Mouse (Mus musculus): ENCODE results near the gene Tjp3. TPM values are rescaled to one million over a fixed set of nuclear protein-coding genes. Genes with fewer than 3 reads are reported as not detected.
A peak's percentile ranks its signal among the peaks of the same experiment; 100 is the strongest.

Gene Tjp3
- polyA plus RNA-seq, 2 experiments = 0.37 to 0.38 TPM

GRCm38 (mm10) chr10:81257158-81258039 lies 34.0 kb downstream of the Tjp3 start:
- Histone ChIP-seq H3K9ac (replicated peaks) (no peak overlapping the region), H3K4me1 (replicated peaks; ENCODE audit: control insufficient read depth in 2 of 2, insufficient read depth in 2 of 2, low read length in 1 of 2) (no peaks in the 10 kb centered on the region), H3K27me3 (ENCODE audit: control insufficient read depth, insufficient read depth, low read length) (peaks cover 47% of the 10 kb centered on the region), H3K36me3 (replicated peaks; ENCODE audit: control insufficient read depth, insufficient read depth, low read depth) (no peaks in the 10 kb centered on the region), H3K4me2 (ENCODE audit: low read depth) (peak overlapping the region; percentile 56), H3K9me3 (ENCODE audit: control insufficient read depth, low read length) (no peaks in the 10 kb centered on the region), H3K27ac (no peak overlapping the region), H3K4me3 (ENCODE audit: insufficient read depth in 1 of 2, low read depth in 2 of 2, low read length in 2 of 2) (peak overlapping the region; percentile 23 to 28; a peak in 3 of 4 replicates)
- no peak for TF ChIP-seq EP300 (IDR thresholded peaks at IDR 0.05; ENCODE audit: low read depth)
- TF ChIP-seq CTCF (IDR thresholded peaks at IDR 0.05; ENCODE audit: low read depth) = no peak
- ATAC-seq (ENCODE audit: insufficient read depth) (0 out of 2 replicates have a peak, but pooled peaks have one; percentile 3), DNase-seq (ENCODE audit: low read depth in 3 of 3, low spot score in 3 of 3) (no peak)
- WGBS (ENCODE audit: insufficient replicate concordance) = 1% methylated on average over 62 of the region's 62 CpGs

DNA sequence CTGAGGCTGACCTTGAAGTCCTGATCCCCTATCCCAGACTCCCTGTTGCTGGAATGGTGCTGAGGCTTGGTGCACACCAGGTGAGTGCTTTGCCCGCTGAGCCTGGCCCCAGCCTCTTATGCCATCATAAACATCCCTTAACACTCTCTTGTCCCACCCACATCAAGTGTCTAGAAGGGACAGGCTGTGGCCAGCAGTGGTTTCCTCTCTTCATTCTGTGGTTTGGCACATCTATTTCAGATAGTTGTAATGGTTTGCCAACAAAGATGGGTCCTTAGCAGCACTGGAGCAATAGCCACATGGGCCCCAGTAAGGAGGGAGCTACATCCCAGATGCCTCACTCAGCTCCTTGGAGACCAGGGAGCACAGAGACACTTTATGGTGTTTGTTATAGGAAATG lies 36.5 kb downstream of the Tjp3 start:
- Histone ChIP-seq H3K9me3 (ENCODE audit: control insufficient read depth, low read length) (no peaks in the 10 kb centered on the region), H3K4me2 (ENCODE audit: low read depth) (no peak overlapping the region), H3K4me3 (ENCODE audit: insufficient read depth in 1 of 2, low read depth in 2 of 2, low read length in 2 of 2) (no peak overlapping the region), H3K27ac (no peak overlapping the region), H3K36me3 (replicated peaks; ENCODE audit: control insufficient read depth, insufficient read depth, low read depth) (no peaks in the 10 kb centered on the region), H3K27me3 (ENCODE audit: control insufficient read depth, insufficient read depth, low read length) (peaks cover 54% of the 10 kb centered on the region), H3K9ac (replicated peaks) (no peak overlapping the region), H3K4me1 (replicated peaks; ENCODE audit: control insufficient read depth in 2 of 2, insufficient read depth in 2 of 2, low read length in 1 of 2) (no peaks in the 10 kb centered on the region)
- TF ChIP-seq EP300 (IDR thresholded peaks at IDR 0.05; ENCODE audit: low read depth) = no peak
- TF ChIP-seq CTCF (IDR thresholded peaks at IDR 0.05; ENCODE audit: low read depth) = no peak
- ATAC-seq (ENCODE audit: insufficient read depth) (no peak), DNase-seq (ENCODE audit: low read depth in 3 of 3, low spot score in 3 of 3) (no peak)
- 7% methylated on average over 1 of the region's 1 CpGs for WGBS (ENCODE audit: insufficient replicate concordance)

DNA sequence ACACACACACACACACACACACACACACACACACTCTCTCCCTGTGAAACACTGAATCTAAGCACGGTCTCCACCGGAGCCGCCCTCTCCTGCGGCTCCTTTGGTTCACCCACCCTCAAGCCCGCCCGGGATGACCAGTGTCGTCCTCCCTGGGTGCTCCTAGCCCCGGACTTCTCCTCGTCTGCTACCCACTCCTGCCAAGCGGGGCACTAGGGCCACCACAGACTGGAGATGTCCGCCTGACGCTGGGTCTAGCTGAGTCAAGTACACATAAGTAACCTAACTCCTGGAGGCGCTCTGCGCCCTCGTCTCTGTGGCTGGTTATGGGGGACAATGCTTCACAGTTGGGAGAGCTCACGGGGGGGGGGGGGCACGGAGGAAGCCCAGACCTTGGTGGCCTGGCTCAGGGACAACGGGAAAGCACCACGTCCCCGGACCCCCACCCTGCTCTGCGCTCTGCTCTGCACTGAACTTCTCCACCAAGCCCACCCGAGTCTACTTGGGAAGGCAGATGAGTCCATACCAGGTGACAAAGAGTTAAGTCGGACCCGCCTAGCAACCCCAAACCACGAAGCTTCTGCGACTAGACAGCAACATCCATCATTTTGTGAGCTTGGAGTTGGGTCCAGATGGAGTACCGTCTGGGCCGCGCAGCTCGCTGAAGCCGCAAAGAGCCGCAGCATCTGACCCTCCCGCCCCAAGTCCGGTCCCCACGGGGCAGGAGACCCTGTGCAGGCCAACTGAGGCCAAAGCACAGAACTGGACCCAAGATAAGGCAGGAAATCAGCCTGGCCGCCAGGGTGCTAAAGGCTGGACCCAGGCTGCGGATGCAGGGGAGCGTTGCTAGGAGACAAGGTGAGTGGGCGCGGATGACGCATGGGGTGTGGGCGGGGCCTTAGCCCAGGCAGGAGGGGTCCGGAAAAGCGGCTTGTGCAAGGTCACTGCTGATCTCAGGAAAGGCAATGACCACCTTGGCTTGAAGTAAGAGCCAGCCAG lies 38.7 kb downstream of the Tjp3 start, which contains the start of gene Matk:
Gene Matk (plus strand): TSS at position 512 of the 996 bp plus-strand sequence.
- Histone ChIP-seq H3K4me1 (replicated peaks; ENCODE audit: control insufficient read depth in 2 of 2, insufficient read depth in 2 of 2, low read length in 1 of 2) (no peaks in the 10 kb centered on the region), H3K27ac (no peak within 1 kb of the TSS), H3K4me3 (ENCODE audit: insufficient read depth in 1 of 2, low read depth in 2 of 2, low read length in 2 of 2) (no peak within 1 kb of the TSS), H3K9me3 (ENCODE audit: control insufficient read depth, low read length) (no peaks in the 10 kb centered on the region), H3K9ac (replicated peaks) (no peak within 1 kb of the TSS), H3K4me2 (ENCODE audit: low read depth) (no peak within 1 kb of the TSS), H3K27me3 (ENCODE audit: control insufficient read depth, insufficient read depth, low read length) (peaks cover 37% of the 10 kb centered on the region), H3K36me3 (replicated peaks; ENCODE audit: control insufficient read depth, insufficient read depth, low read depth) (no peaks in the 10 kb centered on the region)
- TF ChIP-seq EP300 (IDR thresholded peaks at IDR 0.05; ENCODE audit: low read depth) (no peak), CTCF (IDR thresholded peaks at IDR 0.05; ENCODE audit: low read depth) (no peak)
- ATAC-seq (ENCODE audit: insufficient read depth) = no peak
- DNase-seq (ENCODE audit: low read depth in 3 of 3, low spot score in 3 of 3) = no peak
- 15% methylated on average over 43 of the region's 44 CpGs for WGBS (ENCODE audit: insufficient replicate concordance)

DNA sequence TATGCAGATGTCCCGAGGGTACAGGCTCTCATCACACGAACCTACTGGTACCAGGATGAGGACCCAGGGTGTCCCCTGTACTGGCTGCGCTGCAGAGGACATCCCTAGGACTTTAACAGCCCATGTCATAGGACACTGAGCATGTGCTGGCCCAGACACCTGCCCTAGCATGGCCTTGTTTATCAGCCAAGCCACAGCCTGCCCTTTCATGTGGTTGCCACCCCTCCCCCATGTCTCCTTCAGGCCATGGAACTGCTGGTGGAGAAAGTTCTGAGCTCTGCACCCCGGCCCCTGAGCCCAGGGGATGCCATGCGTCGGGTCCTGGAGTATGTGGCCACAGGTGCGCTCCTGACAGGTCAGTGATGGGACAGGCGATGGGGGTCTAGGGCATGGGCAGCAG lies 41.9 kb downstream of the Tjp3 start:
- no peak overlapping the region for H3K27ac ChIP-seq
- H3K4me3 ChIP-seq (ENCODE audit: insufficient read depth in 1 of 2, low read depth in 2 of 2, low read length in 2 of 2) = no peak overlapping the region
- ATAC-seq (ENCODE audit: insufficient read depth) (no peak), DNase-seq (ENCODE audit: low read depth in 3 of 3, low spot score in 3 of 3) (no peak)
- H3K27me3 ChIP-seq (ENCODE audit: control insufficient read depth, insufficient read depth, low read length) = peaks cover 22% of the 10 kb centered on the region
- H3K36me3 ChIP-seq (replicated peaks; ENCODE audit: control insufficient read depth, insufficient read depth, low read depth) = no peaks in the 10 kb centered on the region
- 60% methylated on average over 8 of the region's 8 CpGs for whole genome bisulfite sequencing (ENCODE audit: insufficient replicate concordance)
- H3K4me1 ChIP-seq (replicated peaks; ENCODE audit: control insufficient read depth in 2 of 2, insufficient read depth in 2 of 2, low read length in 1 of 2) = no peaks in the 10 kb centered on the region
- H3K4me2 ChIP-seq (ENCODE audit: low read depth) = no peak overlapping the region
- H3K9me3 ChIP-seq (ENCODE audit: control insufficient read depth, low read length) = no peaks in the 10 kb centered on the region
- TF ChIP-seq EP300 (IDR thresholded peaks at IDR 0.05; ENCODE audit: low read depth) (no peak), CTCF (IDR thresholded peaks at IDR 0.05; ENCODE audit: low read depth) (no peak)
- no peak overlapping the region for H3K9ac ChIP-seq (replicated peaks)
